Mouse (Mus musculus): ENCODE data around the gene Tpx2. TPM values are rescaled to one million over a fixed set of nuclear protein-coding genes. Genes with fewer than 3 reads are reported as not detected.

Tpx2 gene
- polyA plus RNA-seq, 2 experiments = 51.3 to 71.8 TPM

- peak overlapping the region; percentile 86 for H3K9ac ChIP-seq (ENCODE audit: low read depth, low read length, severe bottlenecking)
- H3K27ac ChIP-seq (replicated peaks; ENCODE audit: low read depth, low read length) = peak overlapping the region; percentile 50; the same call in 1 of the 2 replicates
- peak overlapping the region; percentile 76 for H3K4me3 ChIP-seq (replicated peaks; ENCODE audit: low read length)
- H3K9me3 ChIP-seq (ENCODE audit: control insufficient read depth, low read length) = no peaks in the 10 kb centered on the region
- WGBS = 54% methylated on average over 1 of the region's 1 CpGs
- ATAC-seq (ENCODE audit: low FRiP score, low read depth) = no peak
- TF ChIP-seq POLR2A (IDR thresholded peaks at IDR 0.05; ENCODE audit: borderline replicate concordance, extremely low read depth, insufficient read depth, insufficient read length) = no peak
- H3K4me2 ChIP-seq (replicated peaks; ENCODE audit: low read depth, low read length, severe bottlenecking) = peak overlapping the region; percentile 76
- no peaks in the 10 kb centered on the region for H3K36me3 ChIP-seq (ENCODE audit: control insufficient read depth, insufficient read depth, low read length)
- DNase-seq (ENCODE audit: low spot score) = no peak
- H3K4me1 ChIP-seq (ENCODE audit: control insufficient read depth, insufficient read depth, low read length) = peaks cover 37% of the 10 kb centered on the region
- no peaks in the 10 kb centered on the region for H3K27me3 ChIP-seq (ENCODE audit: control insufficient read depth, insufficient read depth, low read length)
Observed at GRCm38 (mm10) chr2:152828532-152828931, 19.2 kb upstream of the Tpx2 start.

DNA sequence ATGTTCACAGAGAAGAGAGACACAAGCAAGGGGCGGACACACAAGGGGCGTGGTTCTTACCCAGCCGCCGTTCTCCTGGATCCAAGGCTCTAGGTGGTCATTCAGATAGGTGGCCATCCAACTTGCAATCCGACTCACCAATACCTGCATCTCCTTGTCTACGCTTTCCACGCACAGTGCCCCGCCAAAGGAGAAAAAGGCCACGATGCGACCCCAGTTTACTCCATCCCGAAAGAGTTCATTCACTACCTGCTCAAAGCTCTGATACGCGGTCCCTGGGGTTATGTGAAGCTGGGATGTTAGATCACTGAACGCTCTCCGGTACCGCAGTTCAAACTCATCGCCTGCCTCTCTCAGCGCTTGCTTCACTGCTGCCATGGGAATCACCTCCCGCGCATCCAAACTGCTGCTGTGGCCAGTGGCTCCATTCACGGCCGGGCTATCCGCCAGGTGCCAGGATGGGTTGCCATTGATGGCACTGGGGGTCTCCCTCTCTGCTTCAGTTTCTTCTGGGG, 18.3 kb upstream of the Tpx2 start:
- DNase-seq (ENCODE audit: low spot score) = no peak

DNA sequence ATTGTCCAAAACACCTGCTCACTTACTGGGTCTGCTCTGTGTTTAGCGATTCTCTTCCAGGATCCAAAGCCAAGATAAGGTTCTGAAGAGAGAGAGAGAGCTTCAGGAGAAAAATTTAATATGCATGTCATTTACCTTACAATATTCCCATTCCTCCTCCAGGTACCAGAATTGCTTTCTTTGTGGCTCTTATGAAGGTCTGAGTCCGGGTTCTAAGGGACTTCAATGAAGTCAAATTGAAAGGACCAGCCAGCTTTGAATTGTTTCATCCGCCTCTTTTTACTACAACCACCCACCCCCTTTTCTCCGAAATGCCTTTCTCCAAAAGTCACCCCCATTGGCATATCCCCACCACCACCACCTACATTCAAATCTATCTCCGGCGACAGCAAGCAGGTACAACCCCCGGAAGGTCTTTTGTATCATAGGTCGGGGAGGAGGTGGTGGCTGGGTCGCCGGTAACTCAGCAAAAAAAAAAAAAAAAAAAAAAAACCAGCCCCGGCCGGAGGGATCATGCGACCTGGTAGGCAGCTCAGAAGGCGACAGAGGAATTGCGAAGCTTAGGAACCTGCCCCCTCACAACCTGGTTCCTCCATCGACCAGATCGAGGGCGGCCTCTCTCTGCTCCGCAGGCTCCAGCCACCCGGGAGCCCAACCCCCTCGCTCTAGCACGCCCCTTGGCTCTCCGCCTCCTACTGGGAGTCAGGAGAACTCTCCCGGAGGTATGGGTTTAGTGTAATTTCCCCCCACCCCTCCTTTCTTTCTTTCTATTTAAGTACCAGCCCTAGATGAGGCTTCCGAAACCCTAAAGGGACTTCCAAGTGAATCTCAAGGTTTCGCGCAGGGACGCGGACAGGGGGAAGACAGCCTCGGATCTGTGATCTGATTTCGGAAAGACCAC, 17.5 kb upstream of the Tpx2 start:
- DNase-seq (ENCODE audit: low spot score) (peak; percentile 93), ATAC-seq (ENCODE audit: low FRiP score, low read depth) (peak; percentile 75)
- H3K4me2 ChIP-seq (replicated peaks; ENCODE audit: low read depth, low read length, severe bottlenecking) = peak overlapping the region; percentile 76
- no peaks in the 10 kb centered on the region for H3K27me3 ChIP-seq (ENCODE audit: control insufficient read depth, insufficient read depth, low read length)
- no peaks in the 10 kb centered on the region for H3K9me3 ChIP-seq (ENCODE audit: control insufficient read depth, low read length)
- H3K4me3 ChIP-seq (replicated peaks; ENCODE audit: low read length) = peak overlapping the region; percentile 76
- peak overlapping the region; percentile 86 for H3K9ac ChIP-seq (ENCODE audit: low read depth, low read length, severe bottlenecking)
- H3K4me1 ChIP-seq (ENCODE audit: control insufficient read depth, insufficient read depth, low read length) = peaks cover 37% of the 10 kb centered on the region
- peak overlapping the region; percentile 96 for H3K27ac ChIP-seq (replicated peaks; ENCODE audit: low read depth, low read length)
- 3% methylated on average over 30 of the region's 31 CpGs for WGBS
- TF ChIP-seq POLR2A (IDR thresholded peaks at IDR 0.05; ENCODE audit: borderline replicate concordance, extremely low read depth, insufficient read depth, insufficient read length) = no peak
- H3K36me3 ChIP-seq (ENCODE audit: control insufficient read depth, insufficient read depth, low read length) = no peaks in the 10 kb centered on the region

More for the DNA sequence above, 18.3 kb upstream of the Tpx2 start:
- Histone ChIP-seq H3K27ac (replicated peaks; ENCODE audit: low read depth, low read length) (0 out of 2 replicates have a peak overlapping the region, but pooled peaks have one; percentile 96), H3K4me1 (ENCODE audit: control insufficient read depth, insufficient read depth, low read length) (peaks cover 37% of the 10 kb centered on the region), H3K4me2 (replicated peaks; ENCODE audit: low read depth, low read length, severe bottlenecking) (peak overlapping the region; percentile 76), H3K36me3 (ENCODE audit: control insufficient read depth, insufficient read depth, low read length) (no peaks in the 10 kb centered on the region), H3K27me3 (ENCODE audit: control insufficient read depth, insufficient read depth, low read length) (no peaks in the 10 kb centered on the region), H3K4me3 (replicated peaks; ENCODE audit: low read length) (peak overlapping the region; percentile 76), H3K9me3 (ENCODE audit: control insufficient read depth, low read length) (no peaks in the 10 kb centered on the region), H3K9ac (ENCODE audit: low read depth, low read length, severe bottlenecking) (peak overlapping the region; percentile 86)
- TF ChIP-seq POLR2A (IDR thresholded peaks at IDR 0.05; ENCODE audit: borderline replicate concordance, extremely low read depth, insufficient read depth, insufficient read length) = no peak
- WGBS = 75% methylated on average over 23 of the region's 23 CpGs
- ATAC-seq (ENCODE audit: low FRiP score, low read depth) = no peak

GRCm38 (mm10) chr2:152831019-152831878, 16.5 kb upstream of the Tpx2 start, which contains the start of gene Bcl2l1:
Bcl2l1 (minus strand) TSS chr2:152831728.
- ATAC-seq (ENCODE audit: low FRiP score, low read depth) (peak; percentile 96), DNase-seq (ENCODE audit: low spot score) (peak; percentile 97)
- H3K4me1 ChIP-seq (ENCODE audit: control insufficient read depth, insufficient read depth, low read length) = peaks cover 31% of the 10 kb centered on the region
- peak within 1 kb of the TSS; percentile 76 for H3K4me2 ChIP-seq (replicated peaks; ENCODE audit: low read depth, low read length, severe bottlenecking)
- WGBS = under 1% methylated on average over 69 of the region's 74 CpGs
- H3K27ac ChIP-seq (replicated peaks; ENCODE audit: low read depth, low read length) = peak within 1 kb of the TSS; percentile 96
- TF ChIP-seq POLR2A (IDR thresholded peaks at IDR 0.05; ENCODE audit: borderline replicate concordance, extremely low read depth, insufficient read depth, insufficient read length) = 0 out of 2 replicates have a peak, but pooled peaks have one; percentile 13
- no peaks in the 10 kb centered on the region for H3K9me3 ChIP-seq (ENCODE audit: control insufficient read depth, low read length)
- H3K9ac ChIP-seq (ENCODE audit: low read depth, low read length, severe bottlenecking) = peak within 1 kb of the TSS; percentile 86
- no peaks in the 10 kb centered on the region for H3K27me3 ChIP-seq (ENCODE audit: control insufficient read depth, insufficient read depth, low read length)
- H3K36me3 ChIP-seq (ENCODE audit: control insufficient read depth, insufficient read depth, low read length) = no peaks in the 10 kb centered on the region
- H3K4me3 ChIP-seq (replicated peaks; ENCODE audit: low read length) = peak within 1 kb of the TSS; percentile 76

DNA sequence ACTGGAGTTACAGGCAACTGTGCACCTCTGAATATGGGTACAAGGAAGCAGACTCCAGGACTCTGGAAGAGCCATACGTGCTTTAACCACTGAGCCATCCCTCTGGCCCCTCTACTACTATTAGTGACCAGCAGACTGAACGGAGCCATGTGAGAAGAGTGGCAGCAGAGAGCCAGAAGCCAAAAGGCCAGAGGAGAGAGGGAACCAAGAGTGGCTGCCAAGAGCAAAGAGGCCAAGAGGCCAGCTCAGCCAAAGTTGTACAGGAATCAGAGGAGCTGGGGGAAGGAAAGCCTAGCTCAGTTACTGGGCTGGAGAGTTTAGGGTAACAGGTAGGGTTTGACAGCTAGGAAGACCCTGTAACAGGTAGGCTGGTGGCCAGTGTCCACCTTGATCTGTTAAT, 8.5 kb upstream of the Tpx2 start:
- ATAC-seq (ENCODE audit: low FRiP score, low read depth) (no peak), DNase-seq (ENCODE audit: low spot score) (no peak)
- 62% methylated on average over 2 of the region's 2 CpGs for WGBS
- no peak overlapping the region for H3K9ac ChIP-seq (ENCODE audit: low read depth, low read length, severe bottlenecking)
- no peaks in the 10 kb centered on the region for H3K9me3 ChIP-seq (ENCODE audit: control insufficient read depth, low read length)
- no peaks in the 10 kb centered on the region for H3K27me3 ChIP-seq (ENCODE audit: control insufficient read depth, insufficient read depth, low read length)
- no peaks in the 10 kb centered on the region for H3K36me3 ChIP-seq (ENCODE audit: control insufficient read depth, insufficient read depth, low read length)
- no peaks in the 10 kb centered on the region for H3K4me1 ChIP-seq (ENCODE audit: control insufficient read depth, insufficient read depth, low read length)
- no peak overlapping the region for H3K27ac ChIP-seq (replicated peaks; ENCODE audit: low read depth, low read length)
- no peak overlapping the region for H3K4me2 ChIP-seq (replicated peaks; ENCODE audit: low read depth, low read length, severe bottlenecking)
- no peak overlapping the region for H3K4me3 ChIP-seq (replicated peaks; ENCODE audit: low read length)
- TF ChIP-seq POLR2A (IDR thresholded peaks at IDR 0.05; ENCODE audit: borderline replicate concordance, extremely low read depth, insufficient read depth, insufficient read length) = no peak
